Mouse (Mus musculus) gastrocnemius, postnatal 36 days (tissue): ENCODE results near the gene 4833420G17Rik. TPM values are rescaled to one million over a fixed set of nuclear protein-coding genes. Genes with fewer than 3 reads are reported as not detected.
"Not testable (repeated sequence)": the region's sequence is repeated elsewhere in the genome, so short reads cannot be mapped to it uniquely, and the experiment has no call there.

Experiments
- DNase-seq, 2 experiments: peaks; one replicate each; pipeline ENCODE4 v3.0.0; 2022
- intact Hi-C: fragments of 180-260 bp; cut with DNase I; formaldehyde crosslinking; loops from one replicate; pipeline ENCODE4 v1.15.1; 2025
- long read RNA-seq, 2 experiments: library from polyadenylated mRNA; stranded (forward); transcript quantifications; one replicate each; pipeline ENCODE4 v2.0.0; 2021
- total RNA-seq, 2 experiments: library from RNA; stranded (reverse); gene quantifications; 2 replicates each; pipeline ENCODE4 v1.2.3; 2021

Gene 4833420G17Rik
- total RNA-seq = 1 to 10 TPM; 4.9 to 6.4 TPM
- long read RNA-seq, experiment 1, partial matches to known transcripts = 0 of 2 reads
- long read RNA-seq, experiment 1, other reads (novel, unspliced or antisense) = 2 of 2 reads
- long read RNA-seq, experiment 2, partial matches to known transcripts = 0 of 7 reads
- long read RNA-seq, experiment 2, other reads (novel, unspliced or antisense) = 6 of 7 reads

DNA sequence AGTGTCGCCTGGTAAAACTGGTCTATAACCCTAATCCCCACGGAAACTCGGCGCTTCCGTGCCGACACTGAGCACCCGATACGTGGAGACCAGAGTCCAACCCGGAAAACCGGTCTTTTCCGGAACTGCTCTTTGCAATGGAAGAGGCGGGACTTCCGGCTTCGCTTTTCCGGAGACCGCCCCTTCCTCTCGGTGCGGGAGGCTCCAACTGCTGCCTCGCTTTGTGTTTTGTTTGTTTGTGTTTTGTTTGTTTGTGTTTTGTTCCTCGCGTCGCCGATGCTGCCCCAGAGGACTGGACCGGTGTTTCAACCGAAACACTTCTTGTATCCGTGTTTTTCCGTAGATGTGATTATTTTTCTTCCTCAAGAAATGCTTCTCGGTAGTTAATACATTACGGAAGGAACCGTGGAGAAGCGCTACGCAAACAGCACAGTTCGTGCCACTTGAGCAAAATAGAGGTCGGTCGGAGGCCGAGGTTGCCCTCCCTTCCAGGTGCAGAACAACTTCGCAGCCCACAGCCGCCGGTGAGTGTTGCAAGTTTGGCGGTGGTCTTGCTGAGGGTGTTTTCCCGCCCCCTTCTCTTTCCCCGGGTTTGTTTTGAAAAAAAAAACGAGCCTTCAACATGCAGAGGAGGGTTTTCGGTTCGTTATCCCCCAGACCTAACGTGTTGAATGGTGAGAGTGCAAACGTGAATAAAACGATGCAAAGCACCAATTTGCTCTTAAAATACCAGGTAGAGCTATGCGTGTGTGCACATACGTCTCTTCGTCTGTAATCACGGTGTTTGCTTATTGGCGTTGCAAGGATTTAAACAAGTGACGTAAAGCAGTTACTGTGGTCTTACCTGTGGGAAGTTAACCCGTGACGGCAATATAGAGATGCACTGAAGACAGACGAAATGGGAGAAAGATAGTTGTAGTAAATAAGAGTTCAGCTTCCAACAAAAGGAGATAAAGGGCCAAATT lies at the start of gene 4833420G17Rik:
Gene 4833420G17Rik, plus strand, starts transcription at position 173 of the 965 bp plus-strand sequence.
- peak; percentile 70 to 80 for DNase-seq
- intact Hi-C loops = no loop called here

DNA sequence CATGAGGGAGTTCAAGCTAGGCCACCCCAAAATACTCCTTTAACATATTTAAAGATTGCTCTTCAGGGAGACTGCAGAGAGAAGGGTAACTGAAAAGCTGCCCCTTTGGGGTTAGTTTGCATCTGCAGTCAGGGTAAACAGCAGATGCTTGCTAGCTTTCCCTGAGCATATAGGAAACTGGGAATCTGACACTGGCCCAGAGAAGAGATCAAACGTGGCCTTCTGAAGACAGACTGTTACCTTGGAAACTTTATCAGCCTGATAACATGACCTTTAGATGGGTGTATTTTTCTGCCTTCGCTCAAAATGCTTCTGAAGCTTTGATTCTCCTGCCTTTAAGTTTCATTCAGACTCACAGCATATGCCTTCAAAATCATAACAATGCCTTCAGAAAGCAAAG lies 49.5 kb upstream of the 4833420G17Rik start:
- no peak for DNase-seq
- intact Hi-C loops = no loop called here

DNA sequence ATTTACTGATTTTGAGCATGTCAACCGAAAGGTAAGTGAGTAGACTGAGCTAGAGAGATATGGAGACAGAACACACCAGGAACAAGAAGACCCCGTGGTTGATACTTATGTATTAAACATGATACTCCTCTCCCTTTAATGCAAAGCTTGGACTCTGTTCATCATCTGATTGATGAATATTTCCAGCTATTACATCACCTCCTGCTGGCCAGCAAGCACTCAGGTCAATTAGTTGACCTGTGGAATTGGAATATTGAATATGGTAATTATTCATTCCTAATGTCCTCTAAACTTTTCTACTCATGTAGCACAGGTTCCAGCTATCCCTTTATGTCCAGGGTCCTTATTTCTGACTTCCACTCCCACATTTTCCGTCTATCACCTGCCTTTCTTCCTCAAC lies 44.1 kb upstream of the 4833420G17Rik start:
- DNase-seq = no peak
- intact Hi-C loops = no loop called here

DNA sequence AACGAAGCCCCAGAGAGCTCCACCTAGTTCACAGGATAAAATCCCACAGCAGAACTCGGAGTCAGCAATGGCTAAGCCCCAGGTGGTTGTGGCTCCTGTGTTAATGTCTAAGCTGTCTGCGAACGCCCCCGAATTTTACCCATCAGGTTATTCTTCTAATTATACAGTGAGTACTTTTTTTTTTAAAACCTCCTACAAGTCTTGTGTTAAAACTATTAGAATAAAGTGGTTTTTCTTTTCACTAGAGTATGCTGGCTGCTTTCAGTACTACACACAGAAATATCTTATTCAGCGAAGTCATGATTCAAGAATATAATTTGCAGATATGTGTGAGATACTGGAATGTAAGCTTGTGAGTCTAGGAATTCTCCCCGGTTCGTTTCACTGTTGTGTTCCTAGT lies 32.4 kb upstream of the 4833420G17Rik start:
- intact Hi-C loops = no loop called here
- no peak for DNase-seq

DNA sequence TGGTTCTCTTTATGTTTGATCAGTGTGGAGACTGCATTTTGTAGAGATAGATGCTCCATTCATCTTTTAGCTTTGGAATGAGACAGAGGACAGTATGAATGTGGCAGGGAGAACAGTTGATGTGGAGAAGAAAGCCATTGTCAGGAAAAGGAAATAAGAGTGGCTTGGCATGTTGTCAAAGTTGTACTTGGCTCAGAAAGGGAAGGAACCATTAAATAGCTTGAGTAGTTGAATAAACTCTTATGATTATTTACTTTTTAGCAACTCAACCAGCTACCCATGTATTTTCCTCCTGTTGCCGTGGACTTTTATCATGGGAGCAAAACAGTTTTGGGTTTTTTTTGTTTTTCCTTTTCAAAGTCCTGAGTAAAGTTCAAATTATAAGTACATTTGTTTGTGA lies 30.5 kb upstream of the 4833420G17Rik start:
- intact Hi-C loops = no loop called here

DNA sequence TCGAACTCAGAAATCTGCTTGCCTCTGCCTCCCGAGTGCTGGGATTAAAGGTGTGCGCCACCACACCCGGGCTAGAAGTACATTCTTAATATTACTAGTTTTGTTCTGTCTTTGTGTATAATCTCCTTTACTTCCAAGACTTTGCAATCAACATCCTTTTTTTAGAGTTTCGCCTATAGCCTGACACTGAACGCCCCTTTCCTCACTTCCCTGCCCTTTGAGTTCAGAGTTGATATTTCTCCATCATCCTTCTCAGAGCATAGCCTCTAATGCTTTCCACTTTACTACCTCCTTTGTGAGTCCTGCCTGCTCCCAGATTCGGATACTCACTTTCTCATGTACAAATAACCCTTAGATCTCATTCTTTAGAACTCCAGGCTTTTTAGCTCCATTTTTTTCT lies 28.2 kb upstream of the 4833420G17Rik start:
- intact Hi-C loops = no loop called here
- no peak for DNase-seq

More for the DNA sequence above, 30.5 kb upstream of the 4833420G17Rik start:
- DNase-seq = no peak

DNA sequence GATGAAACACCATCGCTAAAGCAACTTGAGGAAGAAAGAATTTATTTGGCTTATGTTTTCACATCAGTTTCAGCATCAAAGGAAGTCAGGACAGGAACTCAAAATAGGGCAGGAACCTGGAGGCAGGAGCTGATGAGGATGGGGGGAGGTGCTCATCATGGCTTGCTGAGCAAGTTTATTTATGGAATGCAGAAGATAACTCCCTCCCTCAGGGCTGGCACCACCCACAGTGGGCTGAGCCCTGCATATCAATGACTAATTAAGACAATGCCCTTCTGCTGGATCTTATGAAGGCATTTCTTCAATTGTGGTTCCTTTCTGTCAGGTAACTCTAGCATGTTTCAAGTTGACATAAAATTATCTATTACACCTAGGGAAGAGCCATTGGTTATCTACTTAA lies 20.3 kb upstream of the 4833420G17Rik start:
- intact Hi-C loops = no loop called here
- DNase-seq = no peak

DNA sequence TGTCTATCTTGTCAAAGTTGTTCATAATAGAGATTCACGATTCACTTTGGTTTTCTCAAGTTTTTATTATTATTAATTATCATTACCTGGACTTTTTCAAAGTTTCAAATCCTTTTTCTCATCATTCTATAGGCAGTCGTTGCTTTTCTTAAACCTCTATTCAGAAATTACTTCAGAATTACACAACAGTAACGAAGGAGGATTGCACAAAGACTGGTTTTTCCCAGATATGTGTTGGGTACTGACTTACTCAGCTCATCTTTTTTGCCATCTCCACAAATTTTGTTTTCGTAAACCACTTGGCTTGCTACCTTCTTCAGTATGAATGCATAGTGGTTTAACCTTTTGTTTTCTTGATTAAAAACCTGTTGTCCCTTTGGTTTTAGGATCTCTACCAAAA lies 9.0 kb upstream of the 4833420G17Rik start:
- DNase-seq = no peak
- intact Hi-C loops = no loop called here

DNA sequence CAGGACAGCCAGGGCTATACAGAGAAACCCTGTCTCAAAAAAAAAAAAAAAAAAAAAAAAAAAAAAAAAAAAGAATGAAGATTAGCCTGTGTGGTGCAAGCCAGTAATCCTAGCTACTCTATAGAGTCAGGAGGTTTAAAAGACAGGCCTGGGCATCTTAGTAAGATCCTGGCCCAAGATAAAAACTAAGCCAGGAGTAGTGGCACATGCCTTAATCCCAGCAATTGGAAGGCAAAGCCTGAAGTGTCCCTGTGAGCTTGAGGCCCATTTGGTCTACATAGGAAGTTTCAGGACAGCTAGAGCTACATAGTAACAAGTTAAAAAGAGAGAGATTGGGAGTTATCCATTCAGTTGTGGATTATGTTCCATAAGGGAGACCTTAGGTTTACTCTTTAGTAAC lies 7.5 kb upstream of the 4833420G17Rik start:
- no peak for DNase-seq
- intact Hi-C loops = no loop called here

DNA sequence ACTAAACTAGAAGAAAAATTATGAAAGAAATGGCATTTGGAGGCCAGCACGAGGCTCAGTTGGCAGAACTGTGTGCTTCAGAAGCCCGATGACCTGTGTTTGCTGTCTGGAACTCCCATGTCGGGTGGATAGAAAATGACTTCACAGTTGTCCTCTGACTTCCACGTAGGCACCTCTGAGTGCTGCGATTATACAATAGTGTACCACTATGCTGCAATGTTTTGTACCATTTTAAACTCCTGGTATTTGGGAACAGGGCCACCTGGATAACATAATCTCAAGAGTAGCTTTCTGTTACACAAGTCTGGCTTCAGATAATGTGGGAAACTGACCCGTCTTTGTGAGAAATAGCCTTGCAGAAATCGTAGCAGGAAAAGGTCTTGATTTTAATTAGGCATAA lies 6.2 kb upstream of the 4833420G17Rik start:
- intact Hi-C loops = no loop called here
- DNase-seq = no peak

DNA sequence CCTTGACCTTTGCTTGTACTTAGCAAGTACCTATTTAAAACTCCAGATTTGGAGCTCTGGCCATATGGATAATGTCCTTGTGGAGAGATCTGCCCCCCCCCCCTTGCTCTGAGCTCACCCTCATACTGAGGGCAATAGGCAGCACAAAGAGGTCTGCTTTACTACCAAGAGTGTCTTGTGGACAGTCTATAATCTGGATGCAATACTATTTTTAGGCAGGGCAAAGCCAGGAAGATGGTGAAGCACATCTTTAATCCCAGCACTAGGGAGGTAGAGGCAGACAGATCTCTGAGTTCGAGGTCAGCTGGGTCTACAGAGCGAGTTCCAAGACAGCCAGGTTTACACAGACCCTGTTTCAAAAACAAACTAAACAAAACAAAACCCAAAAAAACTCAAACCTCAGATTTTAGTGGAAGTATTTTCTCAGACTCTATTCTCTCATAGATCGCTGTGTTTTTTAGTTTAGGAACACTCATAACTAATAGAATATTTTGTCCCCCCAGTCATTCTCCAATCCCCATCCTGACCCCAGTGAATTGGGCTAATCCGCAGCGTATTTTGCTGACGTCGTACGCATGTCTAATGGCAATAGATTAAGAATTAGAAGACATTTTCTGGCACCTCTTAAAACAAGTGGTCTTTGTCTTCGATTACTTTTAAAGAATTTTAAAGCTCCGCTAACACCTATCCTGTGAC lies 520 bp upstream of the 4833420G17Rik start:
- intact Hi-C loops = no loop called here
- DNase-seq = no peak

DNA sequence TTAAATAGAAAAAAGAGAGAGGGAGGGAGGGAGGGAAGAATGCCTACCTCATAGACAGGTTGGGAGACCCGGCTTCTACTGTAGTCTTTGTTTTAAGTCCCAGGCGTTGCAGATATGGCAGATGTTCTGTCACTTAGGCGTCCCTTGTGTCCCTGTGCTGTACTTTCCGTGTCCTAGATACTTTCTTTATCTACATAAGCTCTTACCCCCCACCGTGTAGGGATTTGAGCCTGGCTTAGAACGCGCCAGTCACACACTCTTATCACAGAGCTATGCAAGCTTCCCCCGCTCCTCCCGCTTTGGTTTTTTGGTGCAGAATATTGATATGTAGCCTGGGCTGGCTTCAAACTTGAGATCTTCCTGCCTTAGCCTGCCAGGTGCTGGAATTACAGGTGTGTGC lies 14.1 kb downstream of the 4833420G17Rik start:
- DNase-seq = no peak
- intact Hi-C loops = no loop called here

DNA sequence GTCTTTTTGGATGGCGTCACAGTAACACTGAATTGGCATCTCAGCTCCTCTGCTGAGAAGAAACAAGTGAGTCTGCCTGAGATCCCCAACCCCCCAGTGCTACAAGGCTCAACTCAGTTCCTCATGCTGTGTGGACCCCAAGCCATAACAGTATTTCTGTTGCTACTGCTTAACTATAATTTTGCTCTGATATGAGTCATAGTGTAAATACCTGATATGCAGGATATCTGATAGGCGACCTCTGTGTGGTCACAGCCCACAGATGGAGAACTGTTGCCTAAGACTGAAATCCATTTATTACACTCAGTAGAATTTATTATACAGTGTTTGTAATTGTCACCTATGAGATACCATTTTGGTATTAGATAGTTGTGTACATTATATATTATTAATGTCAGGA lies 15.2 kb downstream of the 4833420G17Rik start:
- intact Hi-C loops = no loop called here
- no peak for DNase-seq

DNA sequence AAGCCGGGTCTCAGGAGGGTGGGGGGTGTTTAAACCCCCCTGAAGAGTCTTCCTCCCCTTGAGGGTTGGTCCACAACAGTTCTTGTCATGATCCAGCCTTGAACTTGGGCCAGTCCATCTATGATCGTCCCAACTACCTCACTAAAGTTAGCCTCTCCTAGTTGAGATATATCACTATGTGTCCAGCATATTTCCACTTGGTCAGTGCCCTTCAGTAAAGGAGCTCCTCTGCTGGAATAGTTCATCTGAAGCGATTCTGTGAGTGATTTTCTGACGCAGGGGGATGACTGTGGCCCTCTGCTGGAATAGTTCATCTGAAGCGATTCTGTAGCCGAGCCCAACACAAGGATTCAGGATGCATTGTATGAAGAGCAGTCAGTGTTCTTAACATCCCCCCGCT lies 24.8 kb downstream of the 4833420G17Rik start:
- intact Hi-C loops = no loop called here
- DNase-seq = no peak

DNA sequence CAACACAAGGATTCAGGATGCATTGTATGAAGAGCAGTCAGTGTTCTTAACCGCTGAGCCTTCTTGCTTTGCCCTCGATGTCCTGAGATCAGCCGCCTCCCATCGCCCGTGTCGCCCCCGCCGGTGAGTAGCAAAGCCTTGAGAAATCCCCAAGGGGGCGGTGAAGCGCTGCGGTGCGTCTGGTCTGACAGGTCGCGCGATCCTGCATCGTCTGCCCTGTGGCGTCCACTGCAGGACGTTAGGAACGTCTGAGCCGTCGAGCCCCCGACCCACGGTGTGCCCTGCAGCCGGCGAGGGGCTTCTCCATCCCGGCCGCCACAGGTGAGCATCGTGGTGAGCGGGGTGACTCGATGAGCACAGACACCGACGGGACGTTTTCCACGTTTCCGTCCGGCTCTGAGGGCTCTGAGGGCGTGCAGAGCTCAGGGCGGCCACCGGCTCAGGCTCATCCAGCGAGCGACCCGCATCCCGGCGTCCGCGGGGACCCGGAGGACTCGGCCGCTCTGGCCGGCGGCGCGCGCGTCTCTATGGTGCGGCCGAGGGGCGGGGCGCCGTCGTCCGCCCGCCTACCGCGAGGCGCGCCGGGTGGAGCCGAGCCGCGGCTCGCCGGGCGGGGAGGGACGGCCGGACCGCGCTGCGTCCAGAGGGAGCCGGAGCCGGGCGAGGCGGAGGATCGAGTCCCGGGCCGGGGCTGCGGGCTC lies 25.5 kb downstream of the 4833420G17Rik start, which contains the start of the genes Tmem267 and 3110070M22Rik:
Gene Tmem267, plus strand, starts transcription at position 160 of the 701 bp plus-strand sequence.
Gene 3110070M22Rik, minus strand, starts transcription at position 504 of the 701 bp plus-strand sequence.
- DNase-seq = peak; percentile 70 to 78
- intact Hi-C loops = no loop called here

DNA sequence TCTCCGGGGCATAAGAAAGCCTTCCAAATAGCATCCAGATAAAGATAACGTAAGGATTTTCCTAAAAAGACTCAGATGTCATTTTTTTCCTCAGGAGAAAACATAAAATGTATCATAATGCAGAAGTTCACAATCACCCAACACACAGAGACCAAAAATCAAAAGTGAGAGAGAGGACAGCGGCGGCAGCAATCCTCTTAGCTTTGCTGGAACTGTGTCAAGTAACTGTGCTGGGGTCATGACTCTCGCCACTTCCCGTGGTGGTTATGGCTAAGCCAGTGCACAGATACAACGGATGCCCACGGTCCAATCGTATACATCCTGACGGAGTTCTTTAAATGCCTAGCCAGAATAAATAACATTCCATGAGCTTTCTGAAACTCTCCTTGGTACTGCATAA lies 29.5 kb downstream of the 4833420G17Rik start:
- intact Hi-C loops, DNase-seq: not testable (repeated sequence)

DNA sequence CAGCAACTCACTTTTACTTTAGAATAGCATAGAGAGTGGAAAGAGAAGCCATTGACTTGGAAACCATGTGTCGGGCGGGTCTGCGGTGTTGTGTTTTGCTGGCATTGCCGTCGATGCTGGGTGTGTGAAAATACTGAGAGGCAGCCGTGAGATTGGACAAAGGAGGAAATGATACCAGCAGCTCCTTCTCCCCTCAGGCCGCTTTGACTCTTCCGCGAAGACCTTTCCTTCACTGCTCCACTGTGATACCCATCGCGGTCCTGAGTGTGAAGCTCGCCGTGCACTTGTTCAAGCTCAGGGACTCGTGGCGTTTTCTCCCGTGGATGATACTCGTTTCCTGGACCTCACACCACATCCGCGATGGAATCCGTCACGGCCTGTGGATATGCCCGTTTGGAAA lies 32.4 kb downstream of the 4833420G17Rik start:
- intact Hi-C loops, DNase-seq: not testable (repeated sequence)
